ENCODE assay signal across 8 mouse cellular contexts in the genomic region with DNA sequence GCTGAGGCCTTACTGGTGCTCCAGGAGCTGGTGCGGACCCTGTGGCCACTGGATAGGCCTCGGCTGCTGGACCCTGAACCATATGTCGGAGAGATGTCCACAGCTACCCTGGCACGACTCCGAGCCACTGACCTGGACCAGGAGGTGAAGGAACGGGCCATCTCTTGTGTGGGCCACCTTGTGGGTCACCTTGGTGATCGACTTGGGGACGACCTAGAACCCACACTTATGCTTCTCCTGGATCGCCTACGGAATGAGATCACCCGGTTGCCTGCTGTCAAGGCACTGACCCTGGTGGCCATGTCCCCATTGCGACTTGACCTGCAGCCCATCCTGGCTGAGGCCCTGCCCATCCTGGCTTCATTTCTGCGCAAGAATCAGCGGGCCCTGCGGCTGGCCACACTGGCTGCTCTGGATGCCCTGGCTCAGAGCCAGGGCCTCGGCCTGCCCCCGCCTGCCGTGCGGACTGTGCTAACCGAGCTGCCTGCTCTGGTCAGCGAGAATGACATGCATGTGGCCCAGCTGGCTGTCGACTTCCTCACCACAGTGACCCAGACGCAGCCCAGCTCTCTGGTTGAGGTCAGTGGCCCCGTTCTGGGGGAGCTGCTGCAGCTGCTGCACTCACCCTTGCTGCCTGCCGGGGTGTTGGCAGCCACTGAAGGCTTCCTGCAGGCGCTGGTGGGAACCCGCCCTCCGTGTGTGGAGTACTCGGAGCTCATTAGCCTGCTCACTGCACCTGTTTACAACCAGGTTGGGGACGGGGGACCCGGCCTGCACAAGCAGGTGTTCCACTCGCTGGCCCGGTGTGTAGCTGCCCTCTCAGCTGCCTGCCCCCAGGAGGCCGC. TPM values are rescaled to one million over a fixed set of nuclear protein-coding genes. Genes with fewer than 3 reads are reported as not detected.
DNase-seq lines count a peak whose midpoint lies in the region; ATAC-seq and TF ChIP-seq lines count a peak whose summit lies in the region.

No protein-coding gene starts in this region.

- no peaks in the 10 kb centered on the region for H3K9me3 ChIP-seq in embryonic facial prominence, embryonic 13.5 days

- no peak for TF ChIP-seq POLR2A in kidney, adult 2 months (IDR thresholded peaks at IDR 0.05; ENCODE audit: low read depth, low read length)

- ATAC-seq in embryonic facial prominence, embryonic 13.5 days (ENCODE audit: insufficient number of reproducible peaks, insufficient read depth, low FRiP score, low TSS enrichment, low read depth), result peak; percentile 13; the same call in 1 of the 2 replicates

- 0 out of 2 replicates have a peak, but pooled peaks cover 8% of the 10 kb centered on the region for H3K4me1 ChIP-seq in embryonic facial prominence, embryonic 13.5 days
- H3K4me1 ChIP-seq in kidney, adult 2 months (ENCODE audit: control insufficient read depth, insufficient read depth, low read length), result no peaks in the 10 kb centered on the region

- no peak for TF ChIP-seq CTCF in kidney, adult 2 months (conservative IDR thresholded peaks at IDR 0.05; ENCODE audit: insufficient read depth, insufficient read length, low read depth, low read length)

- DNase-seq in layer of hippocampus, postnatal 10 days (ENCODE audit: low spot score in 2 of 2), result peak; percentile 21 to 27
- DNase-seq in layer of hippocampus, adult 9-11 months, result no peak
- peak; percentile 85 for DNase-seq in MN1 (ENCODE audit: low spot score)
- DNase-seq in kidney, adult 2 months, result peak; percentile 77
- peak; percentile 41 to 65 for DNase-seq in natural killer cell, adult 2 months (ENCODE audit: low spot score in 2 of 2)
- DNase-seq in left cerebral cortex, adult 11 months (ENCODE audit: low spot score), result no peak
- no peak for DNase-seq in urinary bladder, postnatal 25 days (ENCODE audit: low spot score)

- H3K9ac ChIP-seq in embryonic facial prominence, embryonic 13.5 days, result peak overlapping the region; percentile 6; the same call in 1 of the 2 replicates

- WGBS in embryonic facial prominence, embryonic 13.5 days, result 89% methylated on average over 34 of the region's 34 CpGs
- WGBS in kidney, adult 2 months, result 37% methylated on average over 34 of the region's 34 CpGs

- H3K27me3 ChIP-seq in embryonic facial prominence, embryonic 13.5 days, result no peaks in the 10 kb centered on the region
- no peaks in the 10 kb centered on the region for H3K27me3 ChIP-seq in kidney, adult 2 months (replicated peaks; ENCODE audit: control insufficient read depth, insufficient read depth, low read length)

- H3K36me3 ChIP-seq in embryonic facial prominence, embryonic 13.5 days, result peaks cover 100% of the 10 kb centered on the region
- H3K36me3 ChIP-seq in kidney, adult 2 months (ENCODE audit: control insufficient read depth, insufficient read depth, low read length), result no peaks in the 10 kb centered on the region

- no peak overlapping the region for H3K4me2 ChIP-seq in embryonic facial prominence, embryonic 13.5 days

- no peak overlapping the region for H3K4me3 ChIP-seq in embryonic facial prominence, embryonic 13.5 days
- 0 out of 2 replicates have a peak overlapping the region, but pooled peaks have one; percentile 12 for H3K4me3 ChIP-seq in kidney, adult 2 months (ENCODE audit: insufficient read depth, low read depth, low read length)

- H3K27ac ChIP-seq in embryonic facial prominence, embryonic 13.5 days, result no peak overlapping the region
- no peak overlapping the region for H3K27ac ChIP-seq in kidney, adult 2 months (ENCODE audit: insufficient read depth, low read depth, low read length)

RNA-seq across cellular contexts. Expression of gene Rpl32, which starts 16.5 kb away (rescaled TPM):
- total RNA-seq in layer of hippocampus, postnatal 10 days (2021), result 100 to 1,000 TPM; 566 to 632 TPM
- 2,295 and 2,526 TPM in 2 replicates for polyA plus RNA-seq in embryonic facial prominence, embryonic 13.5 days (2015; fragmentation: Nextera tagmentation; extraction: Ambion mirVana)
- polyA plus RNA-seq in kidney, adult 2 months (2012; rRNA removed), result 499 and 560 TPM in 2 replicates

RNA-seq across cellular contexts. Expression of gene Cand2, which starts 17.7 kb away (rescaled TPM):
- total RNA-seq in layer of hippocampus, postnatal 10 days (2021), result 1 to 10 TPM; 5.6 to 6.1 TPM
- polyA plus RNA-seq in embryonic facial prominence, embryonic 13.5 days (2015; fragmentation: Nextera tagmentation; extraction: Ambion mirVana), result 42.2 and 45.8 TPM in 2 replicates
- polyA plus RNA-seq in kidney, adult 2 months (2012; rRNA removed), result 4.0 and 4.3 TPM in 2 replicates

RNA-seq across cellular contexts. Expression of gene Tmem40, which starts 29.9 kb away (rescaled TPM):
- total RNA-seq in layer of hippocampus, postnatal 10 days (2021), result under 1 TPM; 0.38 to 0.87 TPM
- 3.7 and 4.2 TPM in 2 replicates for polyA plus RNA-seq in embryonic facial prominence, embryonic 13.5 days (2015; fragmentation: Nextera tagmentation; extraction: Ambion mirVana)
- polyA plus RNA-seq in kidney, adult 2 months (2012; rRNA removed), result 0.50 TPM in 2 replicates

RNA-seq across cellular contexts. Expression of gene Efcab12, which starts 46.1 kb away (rescaled TPM):
- total RNA-seq in layer of hippocampus, postnatal 10 days (2021), result 1 to 10 TPM; 2.9 to 3.5 TPM
- polyA plus RNA-seq in embryonic facial prominence, embryonic 13.5 days (2015; fragmentation: Nextera tagmentation; extraction: Ambion mirVana), result 0.62 and 0.81 TPM in 2 replicates
- polyA plus RNA-seq in kidney, adult 2 months (2012; rRNA removed), result 2.2 and 2.3 TPM in 2 replicates

Comparison
In these comparisons a context has a peak if more than half of its experiments do, and no peak if none do; other contexts are left out.
1. DNase-seq: peak in layer of hippocampus, postnatal 10 days (2 of 2), MN1 (single experiment), kidney, adult 2 months (single experiment) and natural killer cell, adult 2 months (2 of 2); none in layer of hippocampus, adult 9-11 months (single experiment), left cerebral cortex, adult 11 months (single experiment) and urinary bladder, postnatal 25 days (single experiment).